Comparison of ENCODE assay signal across 21 mouse cellular contexts in genomic region chr2:173266349-173267112, GRCm38 (mm10). TPM values are rescaled to one million over a fixed set of nuclear protein-coding genes. Genes with fewer than 3 reads are reported as not detected.
DNase-seq lines count a peak whose midpoint lies in the region; ATAC-seq and TF ChIP-seq lines count a peak whose summit lies in the region.
"Had no signal": no experiment of that assay in that cellular context is flagged by ENCODE, and none has a peak within 500 bp of the region (broad histone marks: within the 10 kb centered on the region; RNA-seq: fewer than 3 reads in every experiment).

No protein-coding gene starts in this region.

- H3K36me3 ChIP-seq in heart, postnatal 0 days (replicated peaks; ENCODE audit: control insufficient read depth, insufficient read depth, low read length): no peaks in the 10 kb centered on the region
- no peaks in the 10 kb centered on the region for H3K36me3 ChIP-seq in myocyte (ENCODE audit: control insufficient read depth, insufficient read depth)
- no peaks in the 10 kb centered on the region for H3K36me3 ChIP-seq in midbrain, embryonic 16.5 days (ENCODE audit: control insufficient read depth, insufficient read depth, low read length)
- H3K36me3 ChIP-seq: forebrain, embryonic 12.5 days; heart, embryonic 15.5 days; hindbrain, embryonic 15.5 days; midbrain, embryonic 12.5 days had no signal

- WGBS in heart, postnatal 0 days: 78% methylated on average over 25 of the region's 25 CpGs
- 74% methylated on average over 25 of the region's 25 CpGs for WGBS in midbrain, embryonic 16.5 days

- no peak for DNase-seq in heart, postnatal 0 days (ENCODE audit: low spot score)
- no peak for DNase-seq in heart, postnatal 25 days (ENCODE audit: low spot score)
- DNase-seq in urinary bladder, postnatal 14 days (ENCODE audit: low spot score): peak; percentile 48
- DNase-seq in urinary bladder, adult 2 months (ENCODE audit: low spot score): no peak
- no peak for DNase-seq in ovary, postnatal 36 days (ENCODE audit: low spot score)
- no peak for DNase-seq in frontal cortex, adult 2 months (ENCODE audit: extremely low spot score in 1 of 2, low spot score in 1 of 2)
- DNase-seq: adrenal gland, adult 2 months; cerebellum, adult 8-10 months; gastrocnemius, adult 2 months; liver; lung, adult 18-20 months had no signal

- H3K4me2 ChIP-seq in heart, postnatal 0 days (ENCODE audit: low read depth, low read length): no peak overlapping the region
- H3K4me2 ChIP-seq in myocyte (ENCODE audit: low read depth): peak overlapping the region; percentile 88
- no peak overlapping the region for H3K4me2 ChIP-seq in midbrain, embryonic 16.5 days (ENCODE audit: low read length)
- H3K4me2 ChIP-seq: forebrain, embryonic 12.5 days; heart, embryonic 15.5 days; hindbrain, embryonic 15.5 days; midbrain, embryonic 12.5 days had no signal

- no peaks in the 10 kb centered on the region for H3K9me3 ChIP-seq in heart, postnatal 0 days (replicated peaks; ENCODE audit: control insufficient read depth, low read length)
- H3K9me3 ChIP-seq in midbrain, embryonic 16.5 days (replicated peaks; ENCODE audit: control insufficient read depth, low read length, poor library complexity, severe bottlenecking): no peaks in the 10 kb centered on the region
- H3K9me3 ChIP-seq: forebrain, embryonic 12.5 days; heart, embryonic 15.5 days; hindbrain, embryonic 15.5 days; midbrain, embryonic 12.5 days had no signal

- intact Hi-C loops in heart, postnatal 25 days (cut with DNase I): no loop called here

- H3K27me3 ChIP-seq in heart, postnatal 0 days (ENCODE audit: control insufficient read depth, insufficient read depth, low read length): no peaks in the 10 kb centered on the region
- no peaks in the 10 kb centered on the region for H3K27me3 ChIP-seq in myocyte (ENCODE audit: control insufficient read depth, insufficient read depth, insufficient read length)
- H3K27me3 ChIP-seq in midbrain, embryonic 16.5 days (ENCODE audit: control insufficient read depth, insufficient read depth, low read depth, low read length): no peaks in the 10 kb centered on the region
- H3K27me3 ChIP-seq: forebrain, embryonic 12.5 days; heart, embryonic 15.5 days; hindbrain, embryonic 15.5 days had no signal

- H3K27ac ChIP-seq in heart, postnatal 0 days (ENCODE audit: low read depth): 0 out of 2 replicates have a peak overlapping the region, but pooled peaks have one; percentile 9
- no peak overlapping the region for H3K27ac ChIP-seq in midbrain, embryonic 16.5 days (ENCODE audit: low read length)
- H3K27ac ChIP-seq: forebrain, embryonic 12.5 days; gastrocnemius, adult 2 months; heart, embryonic 15.5 days; hindbrain, embryonic 15.5 days; left cerebral cortex, adult 2 months; macrophage; midbrain, embryonic 12.5 days had no signal

- no peak for TF ChIP-seq EP300 in heart, postnatal 0 days (IDR thresholded peaks at IDR 0.05; ENCODE audit: low read depth)

- no peak for ATAC-seq in heart, postnatal 0 days (ENCODE audit: insufficient read depth, low read depth)
- ATAC-seq in midbrain, embryonic 16.5 days: no peak

- H3K4me1 ChIP-seq in heart, postnatal 0 days (ENCODE audit: control insufficient read depth, insufficient read depth): peaks cover 37% of the 10 kb centered on the region
- peaks cover 26% of the 10 kb centered on the region for H3K4me1 ChIP-seq in midbrain, embryonic 16.5 days (ENCODE audit: control insufficient read depth, insufficient read depth, low read length)

- peaks cover 89% of the 10 kb centered on the region for H3K79me2 ChIP-seq in myocyte (ENCODE audit: control insufficient read depth, insufficient read depth)

- H3K4me3 ChIP-seq in heart, postnatal 0 days (ENCODE audit: low read depth, low read length): no peak overlapping the region
- peak overlapping the region; percentile 1 for H3K4me3 ChIP-seq in myocyte
- H3K4me3 ChIP-seq in midbrain, embryonic 16.5 days (ENCODE audit: low read depth, low read length): no peak overlapping the region
- H3K4me3 ChIP-seq: forebrain, embryonic 12.5 days; gastrocnemius, adult 2 months; heart, embryonic 15.5 days; hindbrain, embryonic 15.5 days; left cerebral cortex, adult 2 months; midbrain, embryonic 12.5 days had no signal

- TF ChIP-seq POLR2A in myocyte (IDR thresholded peaks at IDR 0.05; ENCODE audit: insufficient read length, low read depth): no peak

- H3K9ac ChIP-seq in heart, postnatal 0 days (replicated peaks; ENCODE audit: low read depth, low read length): no peak overlapping the region
- no peak overlapping the region for H3K9ac ChIP-seq in midbrain, embryonic 16.5 days (ENCODE audit: low read depth, low read length)
- H3K9ac ChIP-seq: forebrain, embryonic 12.5 days; heart, embryonic 15.5 days; hindbrain, embryonic 15.5 days; midbrain, embryonic 12.5 days had no signal

- TF ChIP-seq CTCF in heart, postnatal 0 days (IDR thresholded peaks at IDR 0.05; ENCODE audit: low read depth): no peak

- H3ac ChIP-seq in myocyte (ENCODE audit: control insufficient read depth, insufficient read length): peak overlapping the region; percentile 10

TF ChIP-seq in myocyte, 11 proteins besides CTCF, POLR2A, EP300 and RAD21:
- TF ChIP-seq REST (IDR thresholded peaks at IDR 0.05; ENCODE audit: insufficient read depth, insufficient read length) (no peak), CEBPB (IDR thresholded peaks at IDR 0.05; ENCODE audit: insufficient read depth, poor library complexity, severe bottlenecking) (peak; percentile 80)

RNA-seq across cellular contexts. Expression of gene Pmepa1, which starts 9.8 kb away (rescaled TPM):
- 6.3 and 12.9 TPM in 2 replicates for total RNA-seq in heart, postnatal 0 days (2014; rRNA removed; ENCODE audit: low replicate concordance)
- 4.3 and 4.4 TPM in 2 replicates for polyA plus RNA-seq in heart, postnatal 0 days (2015; fragmentation: Nextera tagmentation; extraction: Ambion mirVana)
- total RNA-seq in heart, postnatal 25 days (2021): 10 to 100 TPM; 28.2 to 31.9 TPM
- 37.0 and 54.0 TPM in 2 replicates for polyA plus RNA-seq in urinary bladder, adult 2 months (2012; rRNA removed)
- 260 TPM for polyA plus RNA-seq in myocyte (2012; fragmentation: generic; extraction: Trizol)
- 3.4 and 4.5 TPM in 2 replicates for polyA plus RNA-seq in midbrain, embryonic 16.5 days (2015; fragmentation: Nextera tagmentation; extraction: Ambion mirVana)
- 40.4 and 57.2 TPM in 2 replicates for polyA plus RNA-seq in frontal cortex, adult 2 months (2012; rRNA removed)
- total RNA-seq: neutrophil, adult 5-6 weeks had no signal

RNA-seq across cellular contexts. Expression of gene Zbp1, which starts 47.8 kb away (rescaled TPM):
- 3.1 TPM in 1 of 2 replicates, not detected in the other for total RNA-seq in heart, postnatal 0 days (2014; rRNA removed; ENCODE audit: low replicate concordance)
- 0.36 and 1.1 TPM in 2 replicates for polyA plus RNA-seq in heart, postnatal 0 days (2015; fragmentation: Nextera tagmentation; extraction: Ambion mirVana)
- 1 to 10 TPM in 1 of 2 experiments, under 1 TPM in 1; 0.26 to 1.5 TPM for total RNA-seq in heart, postnatal 25 days (2021)
- 11.3 and 15.7 TPM in 2 replicates for polyA plus RNA-seq in urinary bladder, adult 2 months (2012; rRNA removed)
- 1.1 TPM for polyA plus RNA-seq in myocyte (2012; fragmentation: generic; extraction: Trizol)
- polyA plus RNA-seq in midbrain, embryonic 16.5 days (2015; fragmentation: Nextera tagmentation; extraction: Ambion mirVana): 0.30 TPM in 1 of 2 replicates, not detected in the other
- polyA plus RNA-seq in frontal cortex, adult 2 months (2012; rRNA removed): 0.40 and 1.1 TPM in 2 replicates
- total RNA-seq: gastrocnemius, adult 2 months had no signal
- polyA plus RNA-seq: kidney, embryonic 14.5 days had no signal
